Mouse (Mus musculus) embryonic facial prominence, embryonic 13.5 days (tissue): ENCODE data around the gene Vgll2. TPM values are rescaled to one million over a fixed set of nuclear protein-coding genes. Genes with fewer than 3 reads are reported as not detected.

ENCODE experiments used
- ATAC-seq: fragments of 200-750 bp; cut with Nextera tagmentation; 2 replicates; pipeline ENCODE4 v1.8.0; 2017; ENCODE audit warnings: low read depth; ENCODE audit not compliant: insufficient number of reproducible peaks, insufficient read depth, low FRiP score, low TSS enrichment
- H3K27ac ChIP-seq: fragments of 300-500 bp; sonication (generic); 2 replicates; pipeline ENCODE4 v1.5.1; 2015; ENCODE audit warnings: moderate library complexity, mild to moderate bottlenecking, inconsistent platforms
- H3K27me3 ChIP-seq: fragments of 300-500 bp; sonication (generic); 2 replicates; pipeline ENCODE4 v1.6.1; 2015; ENCODE audit warnings: mild to moderate bottlenecking, inconsistent platforms
- H3K36me3 ChIP-seq: fragments of 300-500 bp; sonication (generic); 2 replicates; pipeline ENCODE4 v1.6.1; 2015; ENCODE audit warnings: mild to moderate bottlenecking, inconsistent platforms
- H3K4me1 ChIP-seq: fragments of 300-500 bp; sonication (generic); 2 replicates; pipeline ENCODE4 v1.6.1; 2015; ENCODE audit warnings: inconsistent platforms
- H3K4me2 ChIP-seq: fragments of 300-500 bp; sonication (generic); 2 replicates; pipeline ENCODE4 v1.6.1; 2015; ENCODE audit warnings: moderate library complexity, mild to moderate bottlenecking, inconsistent platforms
- H3K4me3 ChIP-seq: fragments of 300-500 bp; sonication (generic); 2 replicates; pipeline ENCODE4 v1.5.1; 2015; ENCODE audit warnings: mild to moderate bottlenecking, inconsistent platforms
- H3K9ac ChIP-seq: fragments of 300-500 bp; sonication (generic); 2 replicates; pipeline ENCODE4 v1.6.1; 2015; ENCODE audit warnings: mild to moderate bottlenecking, inconsistent platforms
- H3K9me3 ChIP-seq: fragments of 300-500 bp; sonication (generic); 2 replicates; pipeline ENCODE4 v1.6.1; 2016; ENCODE audit warnings: inconsistent platforms
- WGBS: fragments of 180-500 bp; shearing (Covaris S2); methylation state at CpG from one replicate; pipeline ENCODE4 v1.1.7; 2015; ENCODE audit warnings: mixed read lengths; 5-methylcytosine and 5-hydroxymethylcytosine counted together
- polyA plus RNA-seq: library from polyadenylated mRNA; unstranded; fragments of >200 nt; fragmentation: Nextera tagmentation; extraction: Ambion mirVana; gene quantifications from 2 replicates; pipeline ENCODE4 v1.2.1, GENCODE M21; 2015

Vgll2 gene
- polyA plus RNA-seq, 1 experiment from 2014 or later: 3.8 TPM

- 13% methylated on average over 7 of the region's 7 CpGs for WGBS
- Histone ChIP-seq H3K27me3 (peaks cover 99% of the 10 kb centered on the region), H3K9me3 (no peaks in the 10 kb centered on the region), H3K9ac (no peak overlapping the region), H3K36me3 (no peaks in the 10 kb centered on the region), H3K4me2 (no peak overlapping the region), H3K27ac (no peak overlapping the region), H3K4me3 (no peak overlapping the region), H3K4me1 (peaks cover 24% of the 10 kb centered on the region)
- ATAC-seq: no peak
Observed at GRCm38 (mm10) chr10:52025821-52026220, 3.5 kb downstream of the Vgll2 start.

- H3K4me2 ChIP-seq: peak overlapping the region; percentile 88
- WGBS: 2% methylated on average over 68 of the region's 68 CpGs
- ATAC-seq: peak; percentile 63; the same call in 1 of the 2 replicates
- no peak overlapping the region for H3K27ac ChIP-seq
- H3K4me3 ChIP-seq: peak overlapping the region; percentile 48
- H3K36me3 ChIP-seq: no peaks in the 10 kb centered on the region
- H3K9ac ChIP-seq: peak overlapping the region; percentile 57
- peaks cover 99% of the 10 kb centered on the region for H3K27me3 ChIP-seq
- no peaks in the 10 kb centered on the region for H3K9me3 ChIP-seq
- peaks cover 15% of the 10 kb centered on the region for H3K4me1 ChIP-seq
Observed at GRCm38 (mm10) chr10:52027161-52028035, 5.1 kb downstream of the Vgll2 start.

GRCm38 (mm10) chr10:52028561-52029370 is 6.5 kb downstream of the Vgll2 start:
- WGBS: 4% methylated on average over 11 of the region's 11 CpGs
- Histone ChIP-seq H3K27me3 (peaks cover 87% of the 10 kb centered on the region), H3K4me1 (peaks cover 10% of the 10 kb centered on the region), H3K9me3 (no peaks in the 10 kb centered on the region), H3K27ac (no peak overlapping the region), H3K4me2 (peak overlapping the region; percentile 38; the same call in 1 of the 2 replicates), H3K36me3 (no peaks in the 10 kb centered on the region), H3K9ac (no peak overlapping the region), H3K4me3 (no peak overlapping the region; the same call in 1 of the 2 replicates)
- ATAC-seq: no peak

GRCm38 (mm10) chr10:52029421-52030080 is 7.2 kb downstream of the Vgll2 start:
- ATAC-seq: no peak
- Histone ChIP-seq H3K9me3 (no peaks in the 10 kb centered on the region), H3K36me3 (no peaks in the 10 kb centered on the region), H3K27me3 (peaks cover 79% of the 10 kb centered on the region), H3K27ac (no peak overlapping the region), H3K9ac (no peak overlapping the region), H3K4me1 (peaks cover 10% of the 10 kb centered on the region), H3K4me3 (no peak overlapping the region), H3K4me2 (peak overlapping the region; percentile 38)
- WGBS: 5% methylated on average over 10 of the region's 10 CpGs

- no peak overlapping the region for H3K9ac ChIP-seq
- ATAC-seq: no peak
Observed at GRCm38 (mm10) chr10:52033729-52034128, 11.4 kb downstream of the Vgll2 start.

GRCm38 (mm10) chr10:52039392-52039791 is 17.1 kb downstream of the Vgll2 start:
- Histone ChIP-seq H3K36me3 (no peaks in the 10 kb centered on the region), H3K27ac (no peak overlapping the region), H3K4me2 (no peak overlapping the region), H3K4me3 (no peak overlapping the region), H3K9me3 (no peaks in the 10 kb centered on the region), H3K27me3 (no peaks in the 10 kb centered on the region), H3K4me1 (no peaks in the 10 kb centered on the region), H3K9ac (no peak overlapping the region)
- WGBS: 76% methylated on average over 1 of the region's 1 CpGs
- ATAC-seq: no peak

More at GRCm38 (mm10) chr10:52033729-52034128, 11.4 kb downstream of the Vgll2 start:
- Histone ChIP-seq H3K27ac (no peak overlapping the region), H3K4me1 (no peaks in the 10 kb centered on the region), H3K36me3 (no peaks in the 10 kb centered on the region), H3K9me3 (no peaks in the 10 kb centered on the region), H3K27me3 (peaks cover 37% of the 10 kb centered on the region), H3K4me3 (no peak overlapping the region), H3K4me2 (no peak overlapping the region)

- ATAC-seq: no peak
- 78% methylated on average over 5 of the region's 5 CpGs for whole genome bisulfite sequencing
- Histone ChIP-seq H3K4me1 (no peaks in the 10 kb centered on the region), H3K4me3 (no peak overlapping the region), H3K4me2 (no peak overlapping the region), H3K27me3 (no peaks in the 10 kb centered on the region), H3K9ac (no peak overlapping the region), H3K27ac (no peak overlapping the region), H3K36me3 (no peaks in the 10 kb centered on the region), H3K9me3 (no peaks in the 10 kb centered on the region)
Observed at GRCm38 (mm10) chr10:52043086-52043485, 20.8 kb downstream of the Vgll2 start.

- no peak overlapping the region for H3K9ac ChIP-seq
- H3K36me3 ChIP-seq: no peaks in the 10 kb centered on the region
- H3K9me3 ChIP-seq: no peaks in the 10 kb centered on the region
- no peak for ATAC-seq
- 69% methylated on average over 3 of the region's 3 CpGs for WGBS
- no peak overlapping the region for H3K4me2 ChIP-seq
- no peak overlapping the region for H3K27ac ChIP-seq
- no peaks in the 10 kb centered on the region for H3K4me1 ChIP-seq
- H3K4me3 ChIP-seq: no peak overlapping the region
- H3K27me3 ChIP-seq: no peaks in the 10 kb centered on the region
Observed at GRCm38 (mm10) chr10:52048287-52048686, 26.0 kb downstream of the Vgll2 start.

GRCm38 (mm10) chr10:52072482-52072881 is 50.2 kb downstream of the Vgll2 start:
- Histone ChIP-seq H3K36me3 (no peaks in the 10 kb centered on the region), H3K4me1 (no peaks in the 10 kb centered on the region), H3K4me2 (no peak overlapping the region), H3K27ac (no peak overlapping the region), H3K4me3 (no peak overlapping the region), H3K9me3 (no peaks in the 10 kb centered on the region), H3K27me3 (no peaks in the 10 kb centered on the region), H3K9ac (no peak overlapping the region)
- ATAC-seq: no peak
